Mouse (Mus musculus): ENCODE measurements around the gene Rab38. TPM values are rescaled to one million over a fixed set of nuclear protein-coding genes. Genes with fewer than 3 reads are reported as not detected.

The Rab38 gene
- total and polyA plus RNA-seq, 2 experiments from 2014 or later, result 1.4 TPM; not detected in 1

GRCm38 (mm10) chr7:88527100-88527671 is 97.1 kb downstream of the Rab38 start:
- Histone ChIP-seq H3K9me3 (replicated peaks; ENCODE audit: control insufficient read depth, low read length) (no peaks in the 10 kb centered on the region), H3K36me3 (replicated peaks; ENCODE audit: control insufficient read depth, insufficient read depth, low read length) (no peaks in the 10 kb centered on the region), H3K27ac (ENCODE audit: low read depth) (no peak overlapping the region), H3K4me3 (ENCODE audit: low read depth, low read length) (no peak overlapping the region), H3K9ac (replicated peaks; ENCODE audit: low read depth, low read length) (no peak overlapping the region), H3K4me2 (ENCODE audit: low read depth, low read length) (no peak overlapping the region), H3K4me1 (ENCODE audit: control insufficient read depth, insufficient read depth) (no peaks in the 10 kb centered on the region), H3K27me3 (ENCODE audit: control insufficient read depth, insufficient read depth, low read length) (no peaks in the 10 kb centered on the region)
- DNase-seq (ENCODE audit: low spot score) (no peak), ATAC-seq (ENCODE audit: insufficient read depth, low read depth) (no peak)
- 4% methylated on average over 1 of the region's 1 CpGs for WGBS
- TF ChIP-seq EP300 (IDR thresholded peaks at IDR 0.05; ENCODE audit: low read depth) (no peak), CTCF (IDR thresholded peaks at IDR 0.05; ENCODE audit: low read depth) (no peak)

GRCm38 (mm10) chr7:88536127-88536531 is 106.1 kb downstream of the Rab38 start:
- ATAC-seq (ENCODE audit: insufficient read depth, low read depth) (no peak), DNase-seq (ENCODE audit: low spot score) (no peak)
- Histone ChIP-seq H3K4me3 (ENCODE audit: low read depth, low read length) (no peak overlapping the region), H3K27me3 (ENCODE audit: control insufficient read depth, insufficient read depth, low read length) (no peaks in the 10 kb centered on the region), H3K27ac (ENCODE audit: low read depth) (no peak overlapping the region), H3K4me1 (ENCODE audit: control insufficient read depth, insufficient read depth) (no peaks in the 10 kb centered on the region), H3K9me3 (replicated peaks; ENCODE audit: control insufficient read depth, low read length) (no peaks in the 10 kb centered on the region), H3K36me3 (replicated peaks; ENCODE audit: control insufficient read depth, insufficient read depth, low read length) (no peaks in the 10 kb centered on the region), H3K4me2 (ENCODE audit: low read depth, low read length) (no peak overlapping the region), H3K9ac (replicated peaks; ENCODE audit: low read depth, low read length) (no peak overlapping the region)
- no peak for TF ChIP-seq EP300 (IDR thresholded peaks at IDR 0.05; ENCODE audit: low read depth)
- no peak for TF ChIP-seq CTCF (IDR thresholded peaks at IDR 0.05; ENCODE audit: low read depth)

DNA sequence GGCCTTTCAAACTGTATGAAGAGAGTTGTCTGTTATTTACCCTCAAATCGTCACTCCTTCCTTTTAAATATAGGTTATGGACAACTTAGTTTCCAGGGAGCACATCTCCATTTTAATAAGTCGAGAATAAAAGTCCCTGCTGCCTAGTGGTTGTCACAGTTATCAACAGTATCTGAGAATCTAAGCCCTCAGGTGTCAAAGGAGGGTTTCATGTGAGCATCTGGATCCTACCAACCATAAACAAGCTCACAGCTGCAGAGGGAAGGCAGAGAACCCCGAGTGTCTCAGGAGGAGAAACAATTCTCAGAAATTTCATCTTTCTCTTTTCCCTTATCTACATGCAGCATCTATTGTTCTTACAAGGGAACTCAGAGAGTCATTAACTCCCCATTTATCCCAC is 106.7 kb downstream of the Rab38 start:
- no peak overlapping the region for H3K4me2 ChIP-seq (ENCODE audit: low read depth, low read length)
- no peaks in the 10 kb centered on the region for H3K9me3 ChIP-seq (replicated peaks; ENCODE audit: control insufficient read depth, low read length)
- no peaks in the 10 kb centered on the region for H3K36me3 ChIP-seq (replicated peaks; ENCODE audit: control insufficient read depth, insufficient read depth, low read length)
- no peaks in the 10 kb centered on the region for H3K4me1 ChIP-seq (ENCODE audit: control insufficient read depth, insufficient read depth)
- H3K4me3 ChIP-seq (ENCODE audit: low read depth, low read length), result no peak overlapping the region
- no peak overlapping the region for H3K27ac ChIP-seq (ENCODE audit: low read depth)
- WGBS, result 46% methylated on average over 3 of the region's 3 CpGs
- no peak overlapping the region for H3K9ac ChIP-seq (replicated peaks; ENCODE audit: low read depth, low read length)
- no peak for TF ChIP-seq CTCF (IDR thresholded peaks at IDR 0.05; ENCODE audit: low read depth)
- TF ChIP-seq EP300 (IDR thresholded peaks at IDR 0.05; ENCODE audit: low read depth), result no peak
- ATAC-seq (ENCODE audit: insufficient read depth, low read depth) (no peak), DNase-seq (ENCODE audit: low spot score) (no peak)
- no peaks in the 10 kb centered on the region for H3K27me3 ChIP-seq (ENCODE audit: control insufficient read depth, insufficient read depth, low read length)

Other genes starting within 250 kb of the Rab38 start
- 17.7 and 37.2 TPM in 2 replicates for gene Ctsc, start 152.2 kb upstream of the Rab38 start, total RNA-seq (2014; rRNA removed; ENCODE audit: low replicate concordance)
- gene Ctsc, start 152.2 kb upstream of the Rab38 start, polyA plus RNA-seq (2015; fragmentation: Nextera tagmentation; extraction: Ambion mirVana), result 24.8 and 28.1 TPM in 2 replicates